Mouse (Mus musculus): ENCODE measurements around the gene Fxr2.
"Not testable (repeated sequence)": the region's sequence is repeated elsewhere in the genome, so short reads cannot be mapped to it uniquely, and the experiment has no call there.

The Fxr2 gene

GRCm38 (mm10) chr11:69610899-69611298 is 21.9 kb upstream of the Fxr2 start:
- no peak for DNase-seq (ENCODE audit: low spot score)

- no peak for DNase-seq (ENCODE audit: low spot score)
Observed at GRCm38 (mm10) chr11:69613553-69614256, 19.1 kb upstream of the Fxr2 start.

- not testable (repeated sequence) for DNase-seq (ENCODE audit: low spot score)
Observed at GRCm38 (mm10) chr11:69614257-69614588, 18.6 kb upstream of the Fxr2 start.

GRCm38 (mm10) chr11:69616781-69617180 is 16.0 kb upstream of the Fxr2 start:
- no peak for DNase-seq (ENCODE audit: low spot score)

- no peak for DNase-seq (ENCODE audit: low spot score)
Observed at GRCm38 (mm10) chr11:69617805-69618204, 15.0 kb upstream of the Fxr2 start, which contains the start of gene Shbg. Gene Shbg (minus strand): TSS chr11:69617905.

GRCm38 (mm10) chr11:69620394-69621081 is 12.3 kb upstream of the Fxr2 start:
- no peak for DNase-seq (ENCODE audit: low spot score)

GRCm38 (mm10) chr11:69621571-69622268 is 11.1 kb upstream of the Fxr2 start, which contains the start of gene Sat2:
Gene Sat2 (plus strand): TSS chr11:69622024.
- no peak for DNase-seq (ENCODE audit: low spot score)

GRCm38 (mm10) chr11:69622406-69622805 is 10.4 kb upstream of the Fxr2 start:
- no peak for DNase-seq (ENCODE audit: low spot score)

GRCm38 (mm10) chr11:69623006-69623405 is 9.8 kb upstream of the Fxr2 start:
- no peak for DNase-seq (ENCODE audit: low spot score)

- DNase-seq (ENCODE audit: low spot score) = not testable (repeated sequence)
Observed at GRCm38 (mm10) chr11:69624339-69624738, 8.5 kb upstream of the Fxr2 start.

- no peak for DNase-seq (ENCODE audit: low spot score)
Observed at GRCm38 (mm10) chr11:69628286-69628685, 4.5 kb upstream of the Fxr2 start.

GRCm38 (mm10) chr11:69629802-69630201 is 3.0 kb upstream of the Fxr2 start:
- no peak for DNase-seq (ENCODE audit: low spot score)

- no peak for DNase-seq (ENCODE audit: low spot score)
Observed at GRCm38 (mm10) chr11:69633128-69633866, 507 bp downstream of the Fxr2 start.

- no peak for DNase-seq (ENCODE audit: low spot score)
Observed at GRCm38 (mm10) chr11:69635471-69635870, 2.7 kb downstream of the Fxr2 start.

- DNase-seq (ENCODE audit: low spot score) = no peak
Observed at GRCm38 (mm10) chr11:69645860-69646259, 13.1 kb downstream of the Fxr2 start.

- no peak for DNase-seq (ENCODE audit: low spot score)
Observed at GRCm38 (mm10) chr11:69653399-69653798, 20.6 kb downstream of the Fxr2 start.

- no peak for DNase-seq (ENCODE audit: low spot score)
Observed at GRCm38 (mm10) chr11:69654760-69655159, 22.0 kb downstream of the Fxr2 start.

GRCm38 (mm10) chr11:69655264-69656064 is 22.7 kb downstream of the Fxr2 start, which contains the start of gene Sox15:
Gene Sox15 (plus strand): TSS chr11:69655314.
- DNase-seq (ENCODE audit: low spot score) = no peak

GRCm38 (mm10) chr11:69656065-69656455 is 23.3 kb downstream of the Fxr2 start:
- DNase-seq (ENCODE audit: low spot score) = no peak

- DNase-seq (ENCODE audit: low spot score) = no peak
Observed at GRCm38 (mm10) chr11:69656617-69657461, 24.0 kb downstream of the Fxr2 start.

Data from ovary, postnatal 10 days (tissue).